Mouse (Mus musculus) midbrain, embryonic 16.5 days (tissue): ENCODE measurements around the gene Tap2. TPM values are rescaled to one million over a fixed set of nuclear protein-coding genes. Genes with fewer than 3 reads are reported as not detected.
A peak's percentile ranks its signal among the peaks of the same experiment; 100 is the strongest.

ENCODE experiments used
- ATAC-seq: fragments of 200-750 bp; cut with Nextera tagmentation; 2 replicates; pipeline ENCODE4 v1.8.0; 2017; ENCODE audit warnings: moderate TSS enrichment
- H3K27ac ChIP-seq: fragments of 300-500 bp; sonication (generic); 2 replicates; pipeline ENCODE4 v1.5.1; 2014; ENCODE audit warnings: mild to moderate bottlenecking, low read length, mixed read lengths
- H3K27me3 ChIP-seq: fragments of 300-500 bp; sonication (generic); 2 replicates; pipeline ENCODE4 v1.6.1; 2014; ENCODE audit warnings: low read depth, low read length, mixed read lengths; ENCODE audit not compliant: control insufficient read depth, insufficient read depth
- H3K36me3 ChIP-seq: fragments of 300-500 bp; sonication (generic); 2 replicates; pipeline ENCODE4 v1.6.1; 2014; ENCODE audit warnings: mild to moderate bottlenecking, low read length, moderate library complexity, mixed read lengths; ENCODE audit not compliant: control insufficient read depth, insufficient read depth
- H3K4me1 ChIP-seq: fragments of 300-500 bp; sonication (generic); 2 replicates; pipeline ENCODE4 v1.6.1; 2014; ENCODE audit warnings: mild to moderate bottlenecking, low read length, mixed read lengths; ENCODE audit not compliant: control insufficient read depth, insufficient read depth
- H3K4me2 ChIP-seq: fragments of 300-500 bp; sonication (generic); 2 replicates; pipeline ENCODE4 v1.6.1; 2014; ENCODE audit warnings: mild to moderate bottlenecking, low read length, mixed read lengths
- H3K4me3 ChIP-seq: fragments of 300-500 bp; sonication (generic); 2 replicates; pipeline ENCODE4 v1.5.1; 2014; ENCODE audit warnings: low read depth, mild to moderate bottlenecking, low read length, moderate library complexity, mixed read lengths
- H3K9ac ChIP-seq: fragments of 300-500 bp; sonication (generic); 2 replicates; pipeline ENCODE4 v1.6.1; 2014; ENCODE audit warnings: low read depth, low read length, mixed read lengths
- H3K9me3 ChIP-seq: fragments of 300-500 bp; sonication (generic); replicated peaks from 2 replicates; pipeline ENCODE4 v1.6.1; 2014; ENCODE audit warnings: mild to moderate bottlenecking, low read length, mixed read lengths; ENCODE audit not compliant: control insufficient read depth, poor library complexity, severe bottlenecking
- WGBS: fragments of 180-500 bp; shearing (Covaris S2); extraction: QIAGEN DNeasy Blood & Tissue Kit; methylation state at CpG from one replicate; pipeline ENCODE4 v1.1.7; 2014; 5-methylcytosine and 5-hydroxymethylcytosine counted together
- polyA plus RNA-seq: library from polyadenylated mRNA; unstranded; fragments of >200 nt; fragmentation: Nextera tagmentation; extraction: Ambion mirVana; gene quantifications from 2 replicates; pipeline ENCODE4 v1.2.1, GENCODE M21; 2015

The Tap2 gene
- polyA plus RNA-seq, 1 experiment from 2014 or later = 2.3 TPM

GRCm38 (mm10) chr17:34177179-34177578, 26.1 kb upstream of the Tap2 start:
- H3K9me3 ChIP-seq = peaks cover 5% of the 10 kb centered on the region; the same call in 1 of the 2 replicates
- no peaks in the 10 kb centered on the region for H3K4me1 ChIP-seq
- no peak overlapping the region for H3K27ac ChIP-seq
- H3K36me3 ChIP-seq = no peaks in the 10 kb centered on the region
- no peaks in the 10 kb centered on the region for H3K27me3 ChIP-seq
- ATAC-seq = no peak
- no peak overlapping the region for H3K9ac ChIP-seq
- H3K4me2 ChIP-seq = no peak overlapping the region
- H3K4me3 ChIP-seq = no peak overlapping the region
- WGBS = 73% methylated on average over 4 of the region's 4 CpGs

- Histone ChIP-seq H3K4me2 (no peak overlapping the region), H3K4me3 (no peak overlapping the region), H3K27me3 (peaks cover 3% of the 10 kb centered on the region; the same call in 1 of the 2 replicates), H3K27ac (no peak overlapping the region), H3K9me3 (peaks cover 5% of the 10 kb centered on the region; the same call in 1 of the 2 replicates), H3K4me1 (no peaks in the 10 kb centered on the region), H3K36me3 (no peaks in the 10 kb centered on the region), H3K9ac (no peak overlapping the region)
- 75% methylated on average over 6 of the region's 6 CpGs for WGBS
- no peak for ATAC-seq
Observed at GRCm38 (mm10) chr17:34179019-34179418, 24.3 kb upstream of the Tap2 start.

DNA sequence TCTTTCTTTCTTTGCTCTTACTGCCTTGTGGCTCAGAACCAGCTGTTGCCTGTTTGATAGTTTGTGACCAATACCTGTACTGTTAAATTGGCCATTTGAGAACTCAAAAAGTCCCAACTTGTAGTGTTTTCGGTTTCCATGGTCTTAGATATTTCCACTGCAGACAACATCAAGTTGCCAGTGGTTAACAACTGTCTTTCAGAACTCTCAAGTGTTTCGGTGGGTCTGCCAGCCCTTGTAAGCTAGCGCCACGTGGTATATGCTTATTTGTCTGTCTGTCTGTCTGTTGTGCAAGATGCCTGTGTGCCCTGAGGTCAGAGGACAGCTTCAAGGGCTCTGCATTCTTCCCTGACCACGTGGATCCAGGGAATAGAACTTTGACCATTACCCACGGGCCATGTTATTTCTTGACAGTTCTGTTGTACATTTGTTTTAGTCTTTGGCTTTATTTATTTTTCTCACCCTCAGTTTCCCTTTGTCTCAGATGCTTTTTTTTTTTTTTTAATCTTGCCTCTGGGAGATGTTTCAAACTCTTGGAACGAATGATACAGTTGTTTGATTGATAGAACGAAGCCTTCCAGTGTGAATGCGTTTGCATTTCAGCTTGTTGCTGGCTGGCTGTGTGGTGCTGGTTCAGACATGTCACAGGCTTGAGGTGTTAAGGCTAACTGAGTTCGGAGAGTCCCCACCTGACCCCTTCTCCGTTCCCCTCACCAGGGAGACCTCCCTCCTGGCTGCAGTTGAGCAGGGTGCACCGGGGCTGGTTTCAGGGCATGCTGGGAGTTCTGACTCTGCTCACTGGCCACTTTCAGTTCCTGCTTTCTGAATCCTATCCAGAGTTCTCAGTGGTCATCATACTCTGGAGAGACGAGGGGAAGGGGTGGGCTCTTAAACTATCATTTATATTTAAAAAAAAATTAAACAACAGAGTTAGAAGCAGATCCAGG, 23.1 kb upstream of the Tap2 start:
- ATAC-seq = no peak
- Histone ChIP-seq H3K4me3 (no peak overlapping the region), H3K9me3 (peaks cover 5% of the 10 kb centered on the region; the same call in 1 of the 2 replicates), H3K9ac (no peak overlapping the region), H3K27me3 (peaks cover 3% of the 10 kb centered on the region; the same call in 1 of the 2 replicates), H3K4me1 (no peaks in the 10 kb centered on the region), H3K27ac (no peak overlapping the region), H3K36me3 (no peaks in the 10 kb centered on the region), H3K4me2 (no peak overlapping the region)
- 76% methylated on average over 13 of the region's 13 CpGs for WGBS

- Histone ChIP-seq H3K36me3 (no peaks in the 10 kb centered on the region), H3K4me1 (peaks cover 10% of the 10 kb centered on the region; the same call in 1 of the 2 replicates), H3K4me3 (no peak overlapping the region), H3K27ac (no peak overlapping the region), H3K27me3 (peaks cover 26% of the 10 kb centered on the region), H3K9me3 (no peaks in the 10 kb centered on the region), H3K4me2 (no peak overlapping the region), H3K9ac (no peak overlapping the region)
- no peak for ATAC-seq
- WGBS = 84% methylated on average over 15 of the region's 15 CpGs
Observed at GRCm38 (mm10) chr17:34183564-34184219, 19.6 kb upstream of the Tap2 start.

- WGBS = 87% methylated on average over 9 of the region's 9 CpGs
- H3K4me3 ChIP-seq = no peak overlapping the region
- no peak for ATAC-seq
- H3K9me3 ChIP-seq = no peaks in the 10 kb centered on the region
- H3K4me2 ChIP-seq = no peak overlapping the region
- H3K36me3 ChIP-seq = no peaks in the 10 kb centered on the region
- no peak overlapping the region for H3K9ac ChIP-seq
- H3K27ac ChIP-seq = no peak overlapping the region
- peaks cover 35% of the 10 kb centered on the region for H3K27me3 ChIP-seq
- H3K4me1 ChIP-seq = peaks cover 10% of the 10 kb centered on the region; the same call in 1 of the 2 replicates
Observed at GRCm38 (mm10) chr17:34185526-34185925, 17.8 kb upstream of the Tap2 start.

GRCm38 (mm10) chr17:34186885-34187260, 16.5 kb upstream of the Tap2 start:
- peak overlapping the region; percentile 52; the same call in 1 of the 2 replicates for H3K9ac ChIP-seq
- H3K36me3 ChIP-seq = no peaks in the 10 kb centered on the region
- WGBS = 1% methylated on average over 14 of the region's 14 CpGs
- no peaks in the 10 kb centered on the region for H3K9me3 ChIP-seq
- H3K4me1 ChIP-seq = peaks cover 10% of the 10 kb centered on the region; the same call in 1 of the 2 replicates
- H3K27me3 ChIP-seq = peaks cover 44% of the 10 kb centered on the region
- H3K4me3 ChIP-seq = peak overlapping the region; percentile 47
- H3K4me2 ChIP-seq = peak overlapping the region; percentile 70
- H3K27ac ChIP-seq = no peak overlapping the region
- ATAC-seq = peak; percentile 40

GRCm38 (mm10) chr17:34187261-34187916, 15.9 kb upstream of the Tap2 start, which contains the start of the genes Tap1 and Psmb9:
Gene Tap1 (plus strand): TSS chr17:34187553.
Gene Psmb9 (minus strand): TSS chr17:34187764.
- Histone ChIP-seq H3K27ac (no peak within 1 kb of the TSS), H3K9me3 (no peaks in the 10 kb centered on the region), H3K27me3 (peaks cover 49% of the 10 kb centered on the region), H3K36me3 (no peaks in the 10 kb centered on the region), H3K4me3 (peak within 1 kb of the TSS; percentile 47), H3K9ac (peak within 1 kb of the TSS; percentile 59), H3K4me1 (peaks cover 10% of the 10 kb centered on the region; the same call in 1 of the 2 replicates), H3K4me2 (peak within 1 kb of the TSS; percentile 70)
- WGBS = 0% methylated on average over 46 of the region's 46 CpGs
- ATAC-seq = peak; percentile 95

GRCm38 (mm10) chr17:34188010-34188409, 15.3 kb upstream of the Tap2 start:
- 3% methylated on average over 20 of the region's 20 CpGs for WGBS
- H3K27ac ChIP-seq = no peak overlapping the region
- H3K4me1 ChIP-seq = peaks cover 10% of the 10 kb centered on the region; the same call in 1 of the 2 replicates
- ATAC-seq = no peak
- H3K4me2 ChIP-seq = peak overlapping the region; percentile 70
- H3K9ac ChIP-seq = peak overlapping the region; percentile 59
- no peaks in the 10 kb centered on the region for H3K36me3 ChIP-seq
- peaks cover 56% of the 10 kb centered on the region for H3K27me3 ChIP-seq
- H3K9me3 ChIP-seq = no peaks in the 10 kb centered on the region
- peak overlapping the region; percentile 47 for H3K4me3 ChIP-seq
